19 mouse cellular contexts compared by ENCODE assay signal in the genomic region with DNA sequence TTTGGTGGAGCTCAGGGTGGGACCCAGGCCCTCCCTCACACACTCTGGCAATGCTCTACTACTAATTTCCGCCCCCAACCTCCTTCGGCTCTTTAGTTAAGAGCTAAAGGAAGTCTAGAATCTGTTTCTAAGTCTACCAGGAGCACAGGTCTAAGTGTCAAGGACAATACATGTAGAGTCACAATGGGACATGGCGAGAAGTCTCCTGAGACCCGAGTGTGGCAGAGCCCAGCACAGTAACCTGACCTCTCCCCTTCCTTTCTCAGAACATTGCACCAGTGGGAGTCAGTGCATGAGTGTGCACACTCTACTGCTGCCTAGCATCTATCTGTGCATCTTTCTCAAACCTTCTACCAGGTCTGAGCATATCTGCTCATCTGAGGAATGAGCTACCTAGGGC. TPM values are rescaled to one million over a fixed set of nuclear protein-coding genes. Genes with fewer than 3 reads are reported as not detected.
DNase-seq lines count a peak whose midpoint lies in the region; TF ChIP-seq lines count a peak whose summit lies in the region.
"Had no signal": no experiment of that assay in that cellular context is flagged by ENCODE, and none has a peak within 500 bp of the region (broad histone marks: within the 10 kb centered on the region; RNA-seq: fewer than 3 reads in every experiment).

No protein-coding gene starts in this region.

- intact Hi-C loops in heart, postnatal 25 days (cut with DNase I) = no loop called here
- intact Hi-C loops in heart, postnatal 36 days (cut with DNase I) = loop anchor here (2.0 kb wide), 1 partner anchor 39 kb away; no protein-coding TSS in a partner anchor

- peak overlapping the region; percentile 84 for H3K27ac ChIP-seq in layer of hippocampus, adult 2 months
- H3K27ac ChIP-seq: forebrain, embryonic 13.5 days; hindbrain, embryonic 14.5 days had no signal

- DNase-seq in heart, adult 11 months = peak; percentile 94
- DNase-seq in heart, postnatal 25 days (ENCODE audit: low spot score) = no peak
- peak; percentile 28 to 51 for DNase-seq in heart, adult 9 months (ENCODE audit: low spot score in 2 of 2)
- no peak for DNase-seq in heart, postnatal 36 days
- no peak for DNase-seq in layer of hippocampus, adult 2 months (ENCODE audit: low spot score in 2 of 2)
- no peak for DNase-seq in layer of hippocampus, postnatal 10 days (ENCODE audit: low spot score in 2 of 2)
- DNase-seq: adrenal gland, postnatal 10 days; adrenal gland, postnatal 36 days; B cell, adult 2 months; cerebellum, adult 18-20 months; cerebellum, adult 9-10 months; cerebellum, postnatal 14 days; gastrocnemius, postnatal 14 days; heart, postnatal 10 days had no signal

- H3K4me3 ChIP-seq in layer of hippocampus, adult 2 months = no peak overlapping the region
- H3K4me3 ChIP-seq: forebrain, embryonic 10.5 days; forebrain, embryonic 13.5 days had no signal

- TF ChIP-seq CTCF in layer of hippocampus, adult 2 months (conservative IDR thresholded peaks at IDR 0.05) = no peak

RNA-seq across cellular contexts. Expression of a gene that starts 40.1 kb away (rescaled TPM):
- total RNA-seq in heart, postnatal 25 days (2021) = 1 to 10 TPM in 1 of 2 experiments, under 1 TPM in 1; 0.99 to 2.1 TPM
- total RNA-seq in heart, postnatal 36 days (2021) = 1 to 10 TPM in 1 of 2 experiments, not detected in 1; 2.4 TPM
- 1 to 10 TPM in 1 of 2 experiments, under 1 TPM in 1; 0.32 to 3.1 TPM for total RNA-seq in layer of hippocampus, adult 2 months (2021)
- total RNA-seq in layer of hippocampus, postnatal 10 days (2021) = not detected
- total RNA-seq: CH12.LX, G1E had no signal

RNA-seq across cellular contexts. Expression of a gene that starts 40.5 kb away (rescaled TPM):
- 10 to 100 TPM; 11.2 to 11.9 TPM for total RNA-seq in heart, postnatal 25 days (2021)
- 10 to 100 TPM; 10.5 to 12.7 TPM for total RNA-seq in heart, postnatal 36 days (2021)
- total RNA-seq in layer of hippocampus, adult 2 months (2021) = 10 to 100 TPM; 14.4 to 15.0 TPM
- total RNA-seq in layer of hippocampus, postnatal 10 days (2021) = 10 to 100 TPM; 15.2 to 15.5 TPM

RNA-seq across cellular contexts. Expression of a gene that starts 52.4 kb away (rescaled TPM):
- total RNA-seq in heart, postnatal 25 days (2021) = 10 to 100 TPM; 35.8 to 37.9 TPM
- total RNA-seq in heart, postnatal 36 days (2021) = 10 to 100 TPM; 33.3 to 38.5 TPM
- total RNA-seq in layer of hippocampus, adult 2 months (2021) = 10 to 100 TPM; 42.5 to 49.0 TPM
- 10 to 100 TPM; 20.7 to 25.5 TPM for total RNA-seq in layer of hippocampus, postnatal 10 days (2021)

Comparison
In these comparisons a context has a peak if more than half of its experiments do, and no peak if none do; other contexts are left out.
1. DNase-seq: peak in heart, adult 11 months (single experiment) and heart, adult 9 months (2 of 2); none in heart, postnatal 25 days (single experiment), heart, postnatal 36 days (0 of 2), layer of hippocampus, adult 2 months (0 of 2) and layer of hippocampus, postnatal 10 days (0 of 2).